Mouse (Mus musculus) ovary, postnatal 10 days (tissue): ENCODE results near the gene Man1b1.

Experiments
- DNase-seq: peaks from one replicate; pipeline ENCODE4 v3.0.0; 2022; ENCODE audit warnings: low spot score

Man1b1 gene

DNA sequence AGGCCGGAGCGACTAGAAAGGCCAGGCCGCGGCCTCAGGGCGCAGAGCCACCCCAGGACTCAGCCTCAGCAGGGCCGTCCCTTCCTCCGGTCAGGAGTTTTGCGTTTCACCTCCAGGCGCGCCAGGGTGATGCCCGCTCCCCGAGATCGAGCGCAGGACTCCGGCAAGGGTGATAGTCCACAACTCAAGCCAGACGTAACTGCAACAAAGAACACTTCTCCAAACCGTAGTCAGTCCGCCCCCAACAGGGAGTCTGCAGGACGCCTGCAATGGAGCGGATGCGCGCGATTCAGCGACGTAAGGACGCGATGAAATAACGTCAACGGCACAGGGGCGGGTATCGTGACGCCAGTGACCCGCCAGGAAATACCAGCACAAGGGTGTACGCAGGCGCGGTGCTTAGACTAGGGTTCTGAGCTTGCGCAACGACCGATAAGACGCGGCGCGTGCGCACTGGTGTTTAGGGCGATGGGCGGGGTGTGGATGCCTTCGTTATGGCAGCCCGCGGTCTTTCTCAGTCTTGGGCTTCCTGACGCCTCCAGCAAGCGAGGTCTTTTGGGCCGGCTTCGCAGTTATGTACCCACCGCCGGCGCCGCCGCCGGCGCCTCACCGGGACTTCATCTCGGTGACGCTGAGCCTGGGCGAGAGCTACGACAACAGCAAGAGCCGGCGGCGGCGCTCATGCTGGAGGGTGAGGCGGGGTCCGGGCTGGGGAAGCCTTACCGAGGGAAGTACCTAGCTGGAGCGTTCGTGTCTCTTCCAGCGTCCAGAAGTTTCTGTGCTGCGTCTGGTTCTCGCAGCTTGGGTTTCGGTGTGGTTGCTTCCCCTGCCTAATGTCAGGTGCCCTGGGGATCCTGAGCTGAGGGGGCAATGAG is at the start of gene Man1b1:
Gene Man1b1 (plus strand): TSS at position 53 of the 875 bp plus-strand sequence.
- peak; percentile 99 for DNase-seq

GRCm38 (mm10) chr2:25285551-25285950 is 46.6 kb upstream of the Man1b1 start:
- no peak for DNase-seq

DNA sequence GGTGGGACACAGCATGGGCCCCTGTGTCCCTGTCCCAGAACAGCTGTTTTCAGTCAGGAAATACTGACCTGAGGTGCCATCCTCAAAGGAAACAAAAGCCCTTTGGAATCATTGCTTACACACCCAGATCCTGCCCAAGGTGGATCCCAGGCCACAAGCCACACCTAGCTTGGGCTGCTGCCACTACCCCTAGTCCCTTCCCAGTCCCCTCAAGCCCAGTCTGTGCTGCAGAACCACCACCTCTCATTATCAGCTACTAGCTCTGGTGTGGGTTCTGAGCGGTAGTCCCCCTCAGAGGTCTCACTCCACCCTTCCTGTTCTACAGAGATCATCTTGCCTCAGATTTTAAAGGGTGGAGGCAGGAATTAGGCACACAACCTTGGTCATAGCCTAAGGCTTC is 45.8 kb upstream of the Man1b1 start:
- DNase-seq, result no peak

- no peak for DNase-seq
These were observed 45.1 kb upstream of the Man1b1 start for GRCm38 (mm10) chr2:25286837-25287636.

GRCm38 (mm10) chr2:25287927-25288649 is 44.0 kb upstream of the Man1b1 start, which contains the start of gene Tmem210:
Gene Tmem210, plus strand, starts transcription at chr2:25288145.
- DNase-seq, result no peak

DNA sequence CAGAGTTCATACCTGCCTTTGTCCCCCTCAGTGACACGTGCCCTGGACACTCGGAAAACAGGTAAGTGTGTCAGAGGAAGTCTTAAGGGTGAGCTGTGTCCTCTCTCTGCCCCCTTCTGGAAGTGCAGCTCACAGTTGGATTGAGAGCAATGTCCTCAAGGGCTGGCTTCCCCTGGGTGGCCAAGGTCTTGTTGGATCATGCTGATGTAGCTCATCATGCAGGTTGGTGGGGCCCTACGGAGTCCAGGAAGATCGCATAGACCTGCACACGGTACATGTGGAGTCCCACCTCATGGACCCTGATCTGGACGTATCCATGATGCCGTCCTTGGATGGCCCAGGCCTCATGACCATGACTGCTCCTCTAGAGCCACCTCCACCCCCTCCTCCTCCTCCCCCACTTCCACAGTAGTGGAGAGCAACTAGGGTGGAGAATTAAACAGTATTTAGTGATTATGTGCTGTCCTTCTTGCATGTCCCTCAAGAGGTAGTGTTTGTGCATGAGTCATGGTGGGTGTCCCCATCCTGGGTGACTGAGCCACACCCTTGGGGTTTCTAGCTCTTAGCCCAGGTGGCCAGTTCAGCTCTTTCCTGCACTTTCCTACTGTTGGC is 43.3 kb upstream of the Man1b1 start:
- no peak for DNase-seq

DNA sequence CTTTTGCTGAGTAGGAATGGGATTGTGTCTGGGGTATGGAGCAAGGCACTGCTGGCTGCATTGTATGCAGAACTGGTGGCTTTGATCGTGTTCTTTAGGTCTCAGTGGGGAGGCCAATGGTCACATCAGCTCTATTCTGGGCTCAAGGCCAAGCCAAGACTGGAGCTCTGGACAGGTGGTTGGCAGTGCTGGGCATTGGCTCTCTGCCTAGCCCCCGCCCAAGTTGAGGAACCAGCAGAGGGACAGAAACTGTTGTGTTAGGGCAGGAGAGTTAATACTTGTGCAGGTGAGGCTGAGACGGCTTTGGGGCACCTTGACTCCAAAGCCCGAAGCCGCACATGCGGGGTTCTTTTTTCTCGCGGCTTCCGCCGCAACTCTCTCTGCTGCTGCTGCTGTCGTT is 42.5 kb upstream of the Man1b1 start, which contains the start of gene Lrrc26:
Gene Lrrc26 (plus strand): TSS at position 265 of the 400 bp plus-strand sequence.
- no peak for DNase-seq

DNA sequence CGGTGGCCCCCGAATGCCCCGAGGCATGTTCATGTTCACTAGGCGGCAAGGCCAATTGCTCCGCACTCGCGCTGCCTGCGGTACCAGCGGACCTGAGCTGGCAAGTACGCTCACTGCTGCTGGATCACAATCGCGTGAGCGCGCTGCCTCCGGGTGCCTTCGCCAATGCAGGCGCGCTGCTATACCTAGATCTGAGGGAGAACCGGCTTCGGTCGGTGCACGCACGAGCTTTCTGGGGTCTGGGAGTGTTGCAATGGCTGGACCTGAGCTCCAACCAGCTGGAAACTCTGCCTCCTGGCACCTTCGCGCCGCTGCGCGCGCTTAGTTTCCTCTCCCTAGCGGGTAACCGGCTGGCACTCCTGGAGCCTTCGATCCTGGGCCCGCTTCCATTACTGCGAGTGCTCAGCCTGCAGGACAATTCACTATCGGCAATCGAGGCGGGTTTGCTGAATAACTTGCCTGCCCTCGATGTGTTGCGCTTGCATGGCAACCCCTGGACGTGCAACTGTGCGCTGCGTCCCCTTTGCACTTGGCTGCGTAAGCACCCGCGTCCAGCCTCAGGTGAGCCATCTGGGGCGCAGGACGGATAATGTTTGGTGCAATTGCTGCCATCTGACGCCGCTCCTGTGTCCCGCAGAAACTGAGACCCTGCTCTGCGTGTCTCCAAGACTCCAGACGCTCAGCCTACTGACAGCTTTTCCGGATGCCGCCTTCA is 41.9 kb upstream of the Man1b1 start:
- no peak for DNase-seq

GRCm38 (mm10) chr2:25290816-25291130 is 41.4 kb upstream of the Man1b1 start:
- DNase-seq, result no peak

DNA sequence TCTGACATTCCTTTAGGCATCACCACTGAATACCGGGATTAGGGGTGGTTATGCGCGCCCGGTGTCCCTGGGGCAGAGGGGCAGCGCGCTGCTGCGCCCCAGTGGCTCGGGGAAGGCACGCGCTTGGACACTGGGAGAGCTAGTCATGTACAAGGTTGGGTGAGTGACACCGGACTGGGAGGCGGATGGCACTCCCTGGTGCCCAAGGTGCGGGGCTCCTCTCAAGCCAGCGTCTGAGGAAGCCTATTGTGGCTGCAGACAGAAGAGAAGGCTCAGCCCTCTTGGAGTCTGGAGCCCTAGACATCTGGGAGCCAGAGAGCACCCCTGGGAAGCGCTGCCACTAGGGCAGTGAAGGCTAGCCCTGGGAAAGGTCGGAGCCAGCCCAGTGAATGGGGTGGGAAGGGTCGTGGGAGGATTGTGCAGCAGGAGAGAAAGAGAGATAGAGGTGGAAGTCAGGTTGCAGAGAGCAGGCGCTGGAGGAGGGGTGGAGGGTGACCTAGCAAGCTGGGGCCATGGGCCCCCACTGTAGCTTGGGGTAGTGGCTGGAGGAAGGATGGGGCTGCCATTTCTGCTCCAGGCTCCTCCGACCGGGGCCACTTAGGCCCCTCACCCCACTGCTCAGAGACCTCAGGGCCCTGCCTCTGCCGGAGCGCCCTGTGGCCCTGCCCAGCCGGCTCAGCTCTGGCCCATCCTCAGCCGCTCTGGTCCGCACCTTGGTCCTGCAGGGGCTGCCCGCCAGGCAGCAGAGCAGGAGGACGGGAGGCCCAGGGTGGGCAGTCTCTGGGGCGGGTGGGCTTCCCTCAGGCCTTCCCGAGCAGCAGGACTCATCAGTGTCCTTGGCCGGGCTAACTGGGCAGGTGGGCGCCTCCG is 40.7 kb upstream of the Man1b1 start:
- DNase-seq, result no peak

DNA sequence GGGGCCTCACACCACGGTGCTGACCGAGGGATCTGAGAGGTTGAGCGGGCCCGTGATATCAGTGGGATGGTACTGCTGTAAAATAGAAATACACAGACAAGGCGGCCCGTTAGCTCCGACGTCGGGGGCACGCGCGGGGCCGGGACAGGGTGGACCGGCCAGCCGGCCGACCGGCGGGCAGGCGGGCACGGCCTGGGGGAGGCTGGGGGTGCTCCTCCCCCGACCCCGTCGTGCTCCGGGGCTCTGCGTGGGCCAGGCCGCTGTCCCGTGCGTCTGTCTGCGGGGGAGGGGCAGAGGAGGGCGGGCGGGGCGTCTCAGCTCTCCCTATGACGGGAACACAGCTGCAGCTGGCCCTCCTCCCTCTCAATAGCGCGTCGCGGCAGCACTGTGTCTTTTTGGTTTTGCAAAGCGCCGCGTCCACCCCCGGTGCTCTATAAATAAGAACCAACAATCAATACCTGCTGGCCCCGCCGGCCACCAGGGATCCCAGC is 40.0 kb upstream of the Man1b1 start:
- no peak for DNase-seq

DNA sequence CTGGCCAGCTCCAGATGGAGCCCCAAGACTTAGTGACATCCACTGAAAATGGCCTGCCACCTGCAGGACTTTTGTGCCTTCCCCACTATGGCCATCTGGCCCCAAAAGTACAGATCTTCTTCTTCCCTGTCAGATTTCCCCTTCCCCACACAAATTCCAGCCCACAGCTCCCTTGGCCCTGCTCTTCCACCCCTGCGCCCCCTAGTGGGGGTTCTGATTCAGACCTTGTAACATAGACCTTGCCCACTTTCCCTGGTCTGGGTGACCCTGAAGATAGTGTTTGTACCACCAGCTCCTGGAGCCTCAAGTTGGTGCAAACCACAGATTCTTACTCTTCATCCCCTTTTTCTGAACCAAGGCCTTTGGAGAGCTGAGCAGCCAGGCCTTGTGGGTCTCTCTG is 39.3 kb upstream of the Man1b1 start:
- no peak for DNase-seq

GRCm38 (mm10) chr2:25293706-25294105 is 38.4 kb upstream of the Man1b1 start:
- DNase-seq, result no peak

DNA sequence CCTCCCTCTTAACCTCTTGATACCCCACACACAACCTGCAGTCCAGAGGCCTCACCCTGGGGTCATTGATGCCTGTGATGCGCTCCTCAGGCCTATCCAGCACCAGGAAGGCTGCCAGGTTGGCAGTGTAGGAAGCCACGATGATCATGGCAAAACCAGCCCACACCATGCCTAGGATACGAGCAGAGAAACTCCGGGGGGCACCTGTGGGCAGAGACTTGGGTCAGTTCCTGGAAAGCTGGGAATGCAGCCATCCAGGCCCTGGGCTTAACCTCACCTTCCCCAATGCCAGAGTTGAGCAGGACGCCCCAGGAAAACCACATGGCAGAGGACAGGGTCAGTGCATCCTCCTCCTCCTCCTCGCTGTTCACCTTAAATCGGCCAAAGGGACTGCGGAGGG is 35.0 kb upstream of the Man1b1 start:
- DNase-seq, result no peak

GRCm38 (mm10) chr2:25298046-25298445 is 34.1 kb upstream of the Man1b1 start:
- DNase-seq, result no peak

DNA sequence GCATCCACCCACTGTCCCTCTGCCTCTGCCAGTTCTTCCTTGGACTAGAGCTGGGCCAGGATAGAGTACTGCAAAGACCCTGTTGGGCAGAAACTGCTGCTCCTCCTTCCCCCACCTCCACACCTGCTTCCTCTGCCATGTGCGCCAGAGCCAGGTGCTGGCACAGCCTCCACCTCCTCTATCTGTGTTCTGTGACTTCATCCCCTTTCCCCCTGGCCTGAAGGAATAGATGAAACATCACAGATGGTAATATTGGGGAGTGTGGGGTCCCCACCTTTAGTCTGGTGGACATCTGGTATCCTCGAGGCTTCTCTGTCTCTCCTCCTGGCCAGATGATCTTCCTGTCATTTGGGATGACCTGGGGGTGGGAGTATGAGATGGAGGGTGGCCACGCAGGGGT is 28.7 kb upstream of the Man1b1 start:
- DNase-seq, result no peak

DNA sequence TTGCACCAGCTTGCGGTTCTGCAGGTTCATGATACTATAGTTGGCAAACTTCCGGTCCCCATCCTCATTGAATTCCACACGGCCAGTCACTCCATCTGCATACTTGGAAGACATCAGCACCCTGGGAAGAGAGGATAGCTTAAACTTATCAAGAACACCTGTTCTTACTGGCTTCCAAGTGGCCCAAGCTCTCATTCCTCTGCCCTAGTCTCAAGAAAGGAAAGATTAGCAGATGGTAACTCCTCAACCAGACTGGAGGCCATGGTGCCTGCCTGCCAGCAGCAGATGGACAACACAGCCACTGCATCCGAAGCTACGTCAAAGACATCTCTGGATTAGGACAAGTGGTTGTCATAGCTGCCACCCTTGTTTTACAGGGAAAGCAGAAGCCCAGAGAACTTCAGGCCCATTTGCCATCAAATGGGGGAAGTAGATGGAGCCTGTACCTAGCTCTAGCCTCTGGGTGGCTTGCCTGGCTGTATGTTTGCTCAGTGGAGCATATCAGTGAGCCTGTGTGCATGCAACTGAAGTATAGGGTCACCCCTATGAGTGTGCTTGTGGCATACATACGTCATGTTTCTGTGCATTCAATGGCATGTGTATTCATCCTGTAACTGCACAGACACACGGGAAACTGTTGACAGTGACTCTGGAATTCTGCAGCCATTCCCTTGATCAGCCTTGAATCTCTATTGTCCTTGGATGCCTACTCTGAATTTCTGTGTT is 28.0 kb upstream of the Man1b1 start:
- no peak for DNase-seq

DNA sequence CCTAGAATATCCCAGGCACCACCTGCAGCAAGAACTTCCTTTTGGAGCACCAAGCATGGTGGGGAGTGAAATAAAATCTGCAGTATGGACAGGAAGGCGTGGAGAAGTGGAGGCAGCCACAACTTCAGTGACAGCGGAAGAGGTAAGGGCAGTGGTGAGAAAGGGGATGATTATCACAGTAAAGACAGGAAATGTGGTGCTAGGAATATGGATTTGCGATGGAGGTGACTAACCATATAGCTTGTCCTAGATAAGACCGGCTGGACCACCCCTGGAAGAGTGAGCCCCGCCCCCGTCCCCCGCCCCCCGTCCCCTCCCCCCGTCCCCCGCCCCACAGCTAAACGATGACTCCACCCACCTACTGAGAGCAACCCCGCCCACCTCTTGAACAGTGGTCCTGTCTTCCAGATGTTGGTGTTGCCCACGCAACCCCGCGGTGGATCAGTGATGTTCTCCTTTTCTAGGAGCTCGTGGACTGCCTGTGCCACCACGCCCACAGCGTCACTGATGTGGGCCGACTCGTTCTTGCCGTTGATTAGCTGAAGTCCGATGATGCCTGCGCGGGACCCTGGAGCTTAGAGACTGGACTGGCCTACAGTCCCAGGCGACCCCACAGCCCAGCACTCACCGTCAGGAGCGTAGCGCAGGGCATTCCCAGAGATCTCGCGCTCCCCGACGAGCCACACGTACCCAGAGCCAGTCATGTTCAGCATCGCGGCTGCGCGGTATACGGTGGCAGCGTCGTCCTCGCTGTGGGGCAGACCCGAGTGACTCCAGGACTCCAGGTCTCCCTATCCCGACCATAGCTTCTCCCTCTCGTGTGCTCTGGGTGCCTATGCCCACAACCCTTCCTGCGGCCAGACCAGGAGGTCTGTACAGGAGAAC is 27.2 kb upstream of the Man1b1 start:
- DNase-seq, result no peak
